ENCODE assay signal across 8 mouse cellular contexts in genomic region chr13:102698751-102699323, GRCm38 (mm10). TPM values are rescaled to one million over a fixed set of nuclear protein-coding genes. Genes with fewer than 3 reads are reported as not detected.
DNase-seq lines count a peak whose midpoint lies in the region; ATAC-seq and TF ChIP-seq lines count a peak whose summit lies in the region.

No protein-coding gene starts in this region.

- intact Hi-C loops in heart, postnatal 36 days (cut with DNase I) = no loop called here

- 12% methylated on average over 14 of the region's 14 CpGs for WGBS in forebrain, postnatal 0 days

- no peak for TF ChIP-seq CTCF in Patski (IDR thresholded peaks at IDR 0.05)
- TF ChIP-seq CTCF in forebrain, postnatal 0 days (IDR thresholded peaks at IDR 0.05; ENCODE audit: low read depth) = no peak

- POLR2A ChIA-PET in Patski (lab: Charles Lee) = no interaction called here

- H3K4me1 ChIP-seq in forebrain, postnatal 0 days (ENCODE audit: insufficient read depth) = peaks cover 6% of the 10 kb centered on the region; the same call in 1 of the 2 replicates

- H3K4me2 ChIP-seq in forebrain, postnatal 0 days (ENCODE audit: low read depth) = peak overlapping the region; percentile 56

- H3K4me3 ChIP-seq in forebrain, postnatal 0 days (ENCODE audit: low read depth, low read length) = peak overlapping the region; percentile 30

- H3K36me3 ChIP-seq in forebrain, postnatal 0 days (ENCODE audit: insufficient read depth) = no peaks in the 10 kb centered on the region

- CTCF ChIA-PET in Patski (lab: Charles Lee) = no interaction called here

- H3K9me3 ChIP-seq in forebrain, postnatal 0 days (ENCODE audit: low read length) = no peaks in the 10 kb centered on the region

- H3K9ac ChIP-seq in forebrain, postnatal 0 days = peak overlapping the region; percentile 50

- peak overlapping the region; percentile 74 for H3K27ac ChIP-seq in forebrain, postnatal 0 days (ENCODE audit: low read depth, low read length)

- peak; percentile 24 for DNase-seq in Patski (ENCODE audit: low read depth, low spot score)
- peak; percentile 18 for DNase-seq in cerebellum, adult 11-12 months
- DNase-seq in forebrain, postnatal 0 days = peak; percentile 84
- peak; percentile 58 to 60 for DNase-seq in heart, postnatal 36 days
- peak; percentile 33 to 39 for DNase-seq in layer of hippocampus, adult 8-10 months (ENCODE audit: low spot score in 2 of 2)
- peak; percentile 84 for DNase-seq in lung, postnatal 10 days
- peak; percentile 24 for DNase-seq in retina, postnatal 7 days (ENCODE audit: low read depth, low spot score)
- no peak for DNase-seq in B cell, adult 2 months

- in situ Hi-C loops in Patski (cut with MboI; ENCODE audit: low pct_unique_long_range_greater_than_20kb) = no loop called here

- H3K27me3 ChIP-seq in Patski = no peaks in the 10 kb centered on the region
- H3K27me3 ChIP-seq in forebrain, postnatal 0 days (ENCODE audit: insufficient read depth, low read length) = no peaks in the 10 kb centered on the region

- ATAC-seq in Patski = peak; percentile 31
- ATAC-seq in forebrain, postnatal 0 days = peak; percentile 96

RNA-seq across cellular contexts. Expression of gene Cd180, which starts 5.5 kb away (rescaled TPM):
- polyA plus RNA-seq in Patski (2021) = not detected
- total RNA-seq in forebrain, postnatal 0 days (2014; rRNA removed) = 0.57 and 0.77 TPM in 2 replicates
- 0.55 and 0.56 TPM in 2 replicates for polyA plus RNA-seq in forebrain, postnatal 0 days (2015; fragmentation: Nextera tagmentation; extraction: Ambion mirVana)
- total RNA-seq in heart, postnatal 36 days (2021) = 1 to 10 TPM; 1.1 TPM
- 10 to 100 TPM in 2 of 4 experiments, 1 to 10 TPM in 2; 1.2 to 23.8 (median 10.5) TPM for total RNA-seq in layer of hippocampus, adult 8-10 months (2022)

Comparison
In these comparisons a context has a peak if more than half of its experiments do, and no peak if none do; other contexts are left out.
1. DNase-seq: peak in Patski (single experiment), cerebellum, adult 11-12 months (single experiment), forebrain, postnatal 0 days (single experiment), heart, postnatal 36 days (2 of 2), layer of hippocampus, adult 8-10 months (2 of 2), lung, postnatal 10 days (single experiment) and retina, postnatal 7 days (single experiment); none in B cell, adult 2 months (0 of 2).